15 mouse cellular contexts compared by ENCODE assay signal in the genomic region with DNA sequence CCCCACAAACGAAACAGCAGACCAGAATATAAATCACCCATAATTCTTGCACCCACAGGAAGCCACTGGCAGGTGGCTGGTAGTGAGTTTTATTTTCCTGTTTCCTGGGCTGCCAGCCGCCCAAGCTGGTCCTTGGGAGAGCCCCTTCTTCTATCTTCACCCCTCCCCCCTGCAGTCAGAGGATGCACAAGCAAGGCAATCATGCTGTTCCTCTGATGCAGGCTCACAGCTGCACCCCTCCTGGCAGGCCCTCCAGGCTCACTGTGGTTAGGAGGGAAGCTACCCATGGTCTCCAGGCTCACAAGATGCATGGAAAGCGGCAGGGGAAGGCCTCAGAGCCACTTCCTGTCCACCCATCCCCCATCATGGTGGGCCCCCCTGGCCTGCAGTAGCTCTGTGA.
A peak's percentile ranks its signal among the peaks of the same experiment; 100 is the strongest.
DNase-seq lines count a peak whose midpoint lies in the region; ATAC-seq and TF ChIP-seq lines count a peak whose summit lies in the region.
"Had no signal": no experiment of that assay in that cellular context is flagged by ENCODE, and none has a peak within 500 bp of the region (broad histone marks: within the 10 kb centered on the region; RNA-seq: fewer than 3 reads in every experiment).

No protein-coding gene starts in this region.

- no peak for TF ChIP-seq EP300 in stomach, postnatal 0 days (optimal IDR thresholded peaks at IDR 0.05)

- no peak for ATAC-seq in hindbrain, embryonic 13.5 days (ENCODE audit: low FRiP score)
- no peak for ATAC-seq in hindbrain, embryonic 11.5 days (ENCODE audit: low FRiP score)
- peak; percentile 19 for ATAC-seq in activated CD4-positive, CD25-positive, alpha-beta regulatory T cell, adult 4 months
- peak; percentile 90 to 94 for ATAC-seq in hematopoietic stem cell, adult 5-6 weeks (replicated peaks in 1 of 2; ENCODE audit: insufficient read depth in 1 of 2, low FRiP score in 2 of 2, low TSS enrichment in 1 of 2, low read depth in 1 of 2, poor library complexity in 2 of 2, severe bottlenecking in 2 of 2)
- ATAC-seq in stomach, postnatal 0 days (ENCODE audit: low FRiP score, low TSS enrichment), result no peak

- no peaks in the 10 kb centered on the region for H3K36me3 ChIP-seq in hindbrain, embryonic 13.5 days
- no peaks in the 10 kb centered on the region for H3K36me3 ChIP-seq in hindbrain, embryonic 11.5 days (ENCODE audit: control insufficient read depth, insufficient read depth, low read length)
- no peaks in the 10 kb centered on the region for H3K36me3 ChIP-seq in stomach, postnatal 0 days (ENCODE audit: control insufficient read depth, insufficient read depth, low read length)
- H3K36me3 ChIP-seq: hindbrain, embryonic 12.5 days had no signal

- H3K27me3 ChIP-seq in hindbrain, embryonic 13.5 days, result 0 out of 2 replicates have a peak, but pooled peaks cover under 1% of the 10 kb centered on the region
- H3K27me3 ChIP-seq in hindbrain, embryonic 11.5 days (ENCODE audit: control insufficient read depth, insufficient read depth, low read length), result no peaks in the 10 kb centered on the region
- H3K27me3 ChIP-seq in stomach, postnatal 0 days (ENCODE audit: control insufficient read depth, insufficient read depth, low read length), result no peaks in the 10 kb centered on the region
- H3K27me3 ChIP-seq: hindbrain, embryonic 12.5 days had no signal

- no peak overlapping the region for H3K4me3 ChIP-seq in hindbrain, embryonic 13.5 days
- no peak overlapping the region for H3K4me3 ChIP-seq in hindbrain, embryonic 11.5 days (ENCODE audit: low read depth, low read length)
- H3K4me3 ChIP-seq in stomach, postnatal 0 days (ENCODE audit: low read depth, low read length), result no peak overlapping the region
- H3K4me3 ChIP-seq: hindbrain, embryonic 12.5 days; layer of hippocampus, adult 2 months had no signal

- no peak overlapping the region for H3K4me2 ChIP-seq in hindbrain, embryonic 13.5 days
- no peak overlapping the region for H3K4me2 ChIP-seq in hindbrain, embryonic 11.5 days (replicated peaks; ENCODE audit: low read depth, low read length)
- H3K4me2 ChIP-seq in stomach, postnatal 0 days (replicated peaks; ENCODE audit: low read depth), result no peak overlapping the region
- H3K4me2 ChIP-seq: heart, embryonic 11.5 days; hindbrain, embryonic 12.5 days; liver, embryonic 11.5 days had no signal

- no peak overlapping the region for H3K27ac ChIP-seq in hindbrain, embryonic 13.5 days
- no peak overlapping the region for H3K27ac ChIP-seq in hindbrain, embryonic 11.5 days (ENCODE audit: low read depth, low read length)
- H3K27ac ChIP-seq in stomach, postnatal 0 days (replicated peaks), result no peak overlapping the region
- H3K27ac ChIP-seq: hindbrain, embryonic 12.5 days; layer of hippocampus, adult 2 months had no signal

- H3K4me1 ChIP-seq in hindbrain, embryonic 13.5 days (replicated peaks), result peaks cover 24% of the 10 kb centered on the region
- H3K4me1 ChIP-seq in hindbrain, embryonic 11.5 days (replicated peaks; ENCODE audit: control insufficient read depth, insufficient read depth, low read length), result no peaks in the 10 kb centered on the region
- H3K4me1 ChIP-seq in stomach, postnatal 0 days (replicated peaks; ENCODE audit: control insufficient read depth, insufficient read depth), result no peaks in the 10 kb centered on the region

- 65% methylated on average over 3 of the region's 3 CpGs for WGBS in hindbrain, embryonic 13.5 days
- 62% methylated on average over 3 of the region's 3 CpGs for WGBS in hindbrain, embryonic 11.5 days
- WGBS in stomach, postnatal 0 days, result 58% methylated on average over 3 of the region's 3 CpGs

- TF ChIP-seq CTCF in stomach, postnatal 0 days (IDR thresholded peaks at IDR 0.05; ENCODE audit: low read depth), result no peak

- no peaks in the 10 kb centered on the region for H3K9me3 ChIP-seq in hindbrain, embryonic 13.5 days
- H3K9me3 ChIP-seq in hindbrain, embryonic 11.5 days (ENCODE audit: control insufficient read depth, low read length), result no peaks in the 10 kb centered on the region
- H3K9me3 ChIP-seq in stomach, postnatal 0 days (ENCODE audit: control insufficient read depth, low read length), result no peaks in the 10 kb centered on the region
- H3K9me3 ChIP-seq: hindbrain, embryonic 12.5 days had no signal

- DNase-seq in hindbrain, embryonic 11.5 days (ENCODE audit: low spot score), result no peak
- DNase-seq in thymus, postnatal 25 days, result peak; percentile 55
- no peak for DNase-seq in urinary bladder, postnatal 25 days (ENCODE audit: low spot score)
- no peak for DNase-seq in stomach, postnatal 0 days (ENCODE audit: low spot score)
- no peak for DNase-seq in spleen, adult 12 weeks (ENCODE audit: low spot score)
- DNase-seq: cerebellum, adult 9-11 months; gastrocnemius, postnatal 14 days; right cerebral cortex, postnatal 14 days had no signal

- 0 out of 2 replicates have a peak overlapping the region, but pooled peaks have one; percentile 20 for H3K9ac ChIP-seq in hindbrain, embryonic 13.5 days
- no peak overlapping the region for H3K9ac ChIP-seq in hindbrain, embryonic 11.5 days (ENCODE audit: low read depth, low read length)
- H3K9ac ChIP-seq in stomach, postnatal 0 days (ENCODE audit: low read length), result no peak overlapping the region
- H3K9ac ChIP-seq: hindbrain, embryonic 12.5 days had no signal

Comparison
In these comparisons a context has a peak if more than half of its experiments do, and no peak if none do; other contexts are left out.
1. ATAC-seq: peak in activated CD4-positive, CD25-positive, alpha-beta regulatory T cell, adult 4 months (single experiment) and hematopoietic stem cell, adult 5-6 weeks (2 of 2); none in hindbrain, embryonic 13.5 days (single experiment), hindbrain, embryonic 11.5 days (single experiment) and stomach, postnatal 0 days (single experiment).